In the genomic region with DNA sequence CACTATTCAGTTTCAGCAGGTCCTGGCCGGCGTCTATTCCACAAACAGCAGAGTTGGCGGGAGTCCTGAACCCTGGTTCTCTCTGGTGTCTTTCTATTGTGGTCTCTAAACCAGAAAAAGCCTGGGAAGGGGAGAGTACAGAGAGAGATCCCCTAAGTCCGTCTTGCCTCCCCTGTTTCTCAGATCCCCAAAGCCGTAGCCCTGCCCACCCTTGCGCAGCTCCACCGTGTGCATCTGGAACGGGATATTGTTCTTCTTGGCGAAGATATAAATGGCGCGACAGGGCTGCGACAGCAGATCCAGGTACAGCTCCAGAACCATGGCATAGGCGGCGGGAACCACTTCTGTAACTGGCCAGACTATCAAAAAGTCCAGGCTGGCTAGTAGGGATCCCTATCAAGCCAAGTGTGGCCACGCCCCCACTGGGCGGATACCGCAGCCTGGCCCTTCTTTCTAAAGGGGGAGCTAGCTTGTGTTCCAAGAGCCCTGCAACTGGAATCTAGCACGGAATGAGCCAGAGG, we compare ENCODE assay signal across 8 mouse cellular contexts. TPM values are rescaled to one million over a fixed set of nuclear protein-coding genes. Genes with fewer than 3 reads are reported as not detected.
DNase-seq lines count a peak whose midpoint lies in the region; ATAC-seq and TF ChIP-seq lines count a peak whose summit lies in the region.

TSS of gene Gstt1 (minus strand) at position 409 of the 521 bp plus-strand sequence.

- H3K4me1 ChIP-seq in embryonic facial prominence, embryonic 11.5 days (ENCODE audit: control insufficient read depth, insufficient read depth, low read length), result no peaks in the 10 kb centered on the region
- peaks cover 12% of the 10 kb centered on the region for H3K4me1 ChIP-seq in kidney, adult 2 months (ENCODE audit: control insufficient read depth, insufficient read depth, low read length)
- H3K4me1 ChIP-seq in liver, embryonic 12.5 days, result peaks cover 33% of the 10 kb centered on the region

- no peaks in the 10 kb centered on the region for H3K36me3 ChIP-seq in embryonic facial prominence, embryonic 11.5 days (replicated peaks; ENCODE audit: control insufficient read depth, insufficient read depth, low read depth, low read length)
- no peaks in the 10 kb centered on the region for H3K36me3 ChIP-seq in kidney, adult 2 months (ENCODE audit: control insufficient read depth, insufficient read depth, low read length)
- H3K36me3 ChIP-seq in liver, embryonic 12.5 days, result no peaks in the 10 kb centered on the region

- no peaks in the 10 kb centered on the region; the same call in 1 of the 2 replicates for H3K27me3 ChIP-seq in embryonic facial prominence, embryonic 11.5 days (ENCODE audit: control insufficient read depth, insufficient read depth, low read length)
- no peaks in the 10 kb centered on the region for H3K27me3 ChIP-seq in kidney, adult 2 months (replicated peaks; ENCODE audit: control insufficient read depth, insufficient read depth, low read length)
- peaks cover 45% of the 10 kb centered on the region; the same call in 1 of the 2 replicates for H3K27me3 ChIP-seq in liver, embryonic 12.5 days (replicated peaks)

- no peak for TF ChIP-seq CTCF in kidney, adult 2 months (conservative IDR thresholded peaks at IDR 0.05; ENCODE audit: insufficient read depth, insufficient read length, low read depth, low read length)

- DNase-seq in CD4-positive, CD25-positive, alpha-beta regulatory T cell, adult 2 months (ENCODE audit: low read depth, low spot score), result peak; percentile 30
- peak; percentile 80 for DNase-seq in adrenal gland, postnatal 10 days
- DNase-seq in embryonic facial prominence, embryonic 11.5 days (ENCODE audit: low spot score), result peak; percentile 63
- peak; percentile 88 to 89 for DNase-seq in heart, adult 9 months (ENCODE audit: low spot score in 2 of 2)
- peak; percentile 80 for DNase-seq in kidney, adult 2 months
- peak; percentile 71 for DNase-seq in urinary bladder, postnatal 14 days (ENCODE audit: low spot score)

- no peaks in the 10 kb centered on the region for H3K9me3 ChIP-seq in embryonic facial prominence, embryonic 11.5 days (replicated peaks; ENCODE audit: control insufficient read depth, low read length)
- H3K9me3 ChIP-seq in liver, embryonic 12.5 days (replicated peaks), result no peaks in the 10 kb centered on the region

- H3K4me2 ChIP-seq in embryonic facial prominence, embryonic 11.5 days (ENCODE audit: low read depth, low read length), result peak within 1 kb of the TSS; percentile 74
- H3K4me2 ChIP-seq in liver, embryonic 12.5 days, result peak within 1 kb of the TSS; percentile 83

- WGBS in embryonic facial prominence, embryonic 11.5 days, result 2% methylated on average over 18 of the region's 18 CpGs
- WGBS in kidney, adult 2 months, result 2% methylated on average over 18 of the region's 18 CpGs
- WGBS in liver, embryonic 12.5 days (ENCODE audit: insufficient replicate concordance), result 3% methylated on average over 18 of the region's 18 CpGs

- ATAC-seq in embryonic facial prominence, embryonic 11.5 days (replicated peaks; ENCODE audit: insufficient number of reproducible peaks, low FRiP score, low TSS enrichment, low read depth), result peak; percentile 24; the same call in 1 of the 2 replicates
- peak; percentile 69; the same call in 1 of the 2 replicates for ATAC-seq in liver, embryonic 12.5 days
- ATAC-seq in monocyte, adult 5-6 weeks (replicated peaks; ENCODE audit: insufficient number of reproducible peaks, low FRiP score, low TSS enrichment, poor library complexity, severe bottlenecking), result peak; percentile 33; the same call in 1 of the 2 replicates

- H3K9ac ChIP-seq in embryonic facial prominence, embryonic 11.5 days (replicated peaks; ENCODE audit: low read length), result peak within 1 kb of the TSS; percentile 53
- H3K9ac ChIP-seq in liver, embryonic 12.5 days, result peak within 1 kb of the TSS; percentile 64

- TF ChIP-seq POLR2A in kidney, adult 2 months (IDR thresholded peaks at IDR 0.05; ENCODE audit: low read depth, low read length), result no peak

- no peak within 1 kb of the TSS for H3K27ac ChIP-seq in embryonic facial prominence, embryonic 11.5 days (replicated peaks; ENCODE audit: low read depth, low read length)
- H3K27ac ChIP-seq in kidney, adult 2 months (ENCODE audit: insufficient read depth, low read depth, low read length), result peak within 1 kb of the TSS; percentile 69
- H3K27ac ChIP-seq in liver, embryonic 12.5 days, result no peak within 1 kb of the TSS

- peak within 1 kb of the TSS; percentile 33 for H3K4me3 ChIP-seq in embryonic facial prominence, embryonic 11.5 days (ENCODE audit: low read depth, low read length)
- H3K4me3 ChIP-seq in kidney, adult 2 months (ENCODE audit: insufficient read depth, low read depth, low read length), result peak within 1 kb of the TSS; percentile 69
- peak within 1 kb of the TSS; percentile 63 for H3K4me3 ChIP-seq in liver, embryonic 12.5 days

RNA-seq across cellular contexts. Expression of gene Gstt1, which starts in this region (rescaled TPM):
- 10 to 100 TPM; 60.2 to 60.4 TPM for total RNA-seq in adrenal gland, postnatal 10 days (2021)
- polyA plus RNA-seq in embryonic facial prominence, embryonic 11.5 days (2014; fragmentation: Nextera tagmentation; extraction: Ambion mirVana), result 6.9 and 7.6 TPM in 2 replicates
- 492 and 514 TPM in 2 replicates for polyA plus RNA-seq in kidney, adult 2 months (2012; rRNA removed)
- polyA plus RNA-seq in liver, embryonic 12.5 days (2016; fragmentation: Nextera tagmentation; extraction: Ambion mirVana), result 38.4 and 38.5 TPM in 2 replicates
- 2.1 TPM in 1 of 3 replicates, not detected in the others for total RNA-seq in monocyte, adult 5-6 weeks (2017)

Comparison
In these comparisons a context has a peak if more than half of its experiments do, and no peak if none do; other contexts are left out.
1. RNA of gene Gstt1 (total RNA-seq): 60.2 to 60.4 TPM in adrenal gland, postnatal 10 days; 2.1 TPM in monocyte, adult 5-6 weeks; every median in the first group is over 10 times any median in the second.
2. RNA of gene Gstt1 (polyA plus RNA-seq): 492 to 514 TPM in kidney, adult 2 months; 38.4 to 38.5 TPM in liver, embryonic 12.5 days and 6.9 to 7.6 TPM in embryonic facial prominence, embryonic 11.5 days; every median in the first group is over 10 times any median in the second.
3. DNase-seq: peak in every context shown above with its lines; median percentile 88 in heart, adult 9 months; 80 in adrenal gland, postnatal 10 days; 80 in kidney, adult 2 months; 71 in urinary bladder, postnatal 14 days; 63 in embryonic facial prominence, embryonic 11.5 days; 30 in CD4-positive, CD25-positive, alpha-beta regulatory T cell, adult 2 months.
4. Peak in every context shown above with its lines, with median percentiles within 50 percentile points of each other: ATAC-seq and H3K4me3 ChIP-seq.